Mouse (Mus musculus): ENCODE measurements around the gene Sorbs1.

GRCm38 (mm10) chr19:40247268-40247666, 266.3 kb downstream of the Sorbs1 start:
- no peak for TF ChIP-seq CTCF (IDR thresholded peaks at IDR 0.05; ENCODE audit: low read depth)
- no peak for TF ChIP-seq EP300 (IDR thresholded peaks at IDR 0.05; ENCODE audit: low read depth)

Measured in liver, embryonic 14.5 days (tissue).